Mouse (Mus musculus) embryo, embryonic 9.5 days (tissue): Measurements from ENCODE around the gene Igf1.

ENCODE experiments used
- DNase-seq: peaks from one replicate; pipeline ENCODE4 v3.0.0-alpha.2; 2017; ENCODE audit errors: extremely low spot score

Gene Igf1

DNA sequence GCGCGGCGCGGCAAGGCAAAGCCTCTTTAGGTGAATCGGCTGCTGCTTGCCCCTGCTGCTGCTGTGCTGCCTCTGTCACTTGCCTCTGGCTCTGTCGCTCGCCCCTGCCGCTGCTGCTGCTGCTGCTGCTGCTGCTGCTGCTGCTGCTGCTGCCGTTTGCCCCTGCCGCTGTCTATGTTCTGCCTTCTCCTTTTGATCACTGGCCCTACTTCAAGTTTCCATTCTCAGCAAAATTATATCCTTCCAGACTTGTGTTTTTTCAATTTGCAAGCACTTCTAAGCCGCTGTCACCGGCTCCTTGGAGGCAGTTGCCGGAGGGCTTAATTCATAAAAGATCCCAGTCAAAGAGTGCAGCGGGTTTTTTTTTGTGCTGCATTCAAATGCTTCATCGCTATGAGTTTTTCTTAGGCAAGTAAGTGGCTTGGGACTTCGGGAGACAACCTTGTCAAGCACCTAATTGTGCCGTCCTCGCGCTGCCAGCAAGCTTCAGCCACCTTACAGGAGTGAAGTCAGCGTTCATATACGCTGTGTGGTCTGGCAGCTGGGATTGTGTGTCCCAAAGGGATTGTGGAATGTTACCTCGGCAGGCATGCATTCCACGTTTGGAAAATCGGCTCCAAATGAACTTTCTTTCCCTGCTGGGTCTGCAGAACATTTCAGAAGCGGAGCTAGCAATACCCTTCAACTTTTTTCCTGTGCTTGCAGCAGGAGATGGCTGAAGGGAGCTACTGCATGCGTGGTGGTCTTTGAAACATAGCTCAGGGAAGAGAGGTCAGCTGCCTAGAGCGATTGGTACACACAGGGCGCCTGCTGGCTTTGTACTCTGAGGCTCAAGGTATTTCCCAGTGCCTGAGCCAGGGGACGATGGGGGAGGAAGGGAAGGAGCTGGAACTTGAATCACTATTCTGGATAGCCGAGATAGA, 2.4 kb downstream of the Igf1 start:
- DNase-seq = peak; percentile 65

DNA sequence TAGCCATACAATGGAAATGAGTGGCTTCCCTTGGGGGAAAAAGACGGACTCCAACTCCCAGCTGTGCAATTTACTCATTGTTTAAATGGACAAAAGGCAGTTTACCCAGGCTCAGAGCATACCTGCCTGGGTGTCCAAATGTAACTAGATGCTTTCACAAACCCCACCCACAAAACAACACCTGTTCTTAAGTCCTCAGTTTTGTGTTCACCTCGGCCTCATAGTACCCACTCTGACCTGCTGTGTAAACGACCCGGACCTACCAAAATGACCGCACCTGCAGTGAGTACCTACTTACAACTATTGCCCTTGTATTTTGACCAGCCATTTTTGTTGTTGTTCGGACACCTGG, 3.0 kb downstream of the Igf1 start:
- no peak for DNase-seq

DNA sequence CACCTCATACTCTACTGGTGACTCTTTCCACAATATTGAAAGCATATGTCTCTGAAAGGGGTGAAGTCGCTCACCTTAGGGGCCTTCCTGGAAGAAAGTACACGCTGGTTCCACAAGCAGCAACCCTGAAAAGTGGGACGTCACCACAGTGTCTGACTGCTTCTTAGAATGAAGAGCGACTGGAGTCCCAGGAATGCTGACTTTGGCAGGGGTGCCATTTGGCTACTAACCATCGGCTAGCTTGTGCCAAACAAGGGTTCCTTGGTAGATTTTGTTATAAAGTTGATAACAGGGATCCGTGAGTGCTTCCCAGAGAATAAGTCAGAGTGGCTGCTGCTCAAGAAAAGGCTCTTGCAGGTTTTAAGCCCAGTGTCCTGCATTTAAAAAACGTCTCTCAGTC, 4.8 kb downstream of the Igf1 start:
- no peak for DNase-seq

DNA sequence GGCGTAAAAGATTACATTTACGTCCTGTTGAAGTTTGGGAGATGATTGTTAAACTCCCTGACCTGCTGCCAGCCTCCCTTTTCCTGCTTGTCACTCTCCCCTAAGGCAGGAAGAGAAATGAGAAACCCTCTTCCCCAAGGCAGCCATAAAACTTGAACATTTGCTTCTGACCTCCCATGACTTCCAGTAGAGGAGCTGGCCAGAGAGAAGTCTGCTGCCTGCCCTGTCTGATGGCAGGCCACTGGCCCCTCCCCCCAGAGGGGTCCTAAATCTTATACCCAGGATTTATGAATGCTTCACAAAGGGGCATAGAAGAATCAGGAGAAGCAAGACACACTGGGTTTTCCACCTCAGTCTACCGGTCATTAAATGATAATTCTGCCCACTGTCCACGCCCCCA, 5.3 kb downstream of the Igf1 start:
- DNase-seq = peak; percentile 11

DNA sequence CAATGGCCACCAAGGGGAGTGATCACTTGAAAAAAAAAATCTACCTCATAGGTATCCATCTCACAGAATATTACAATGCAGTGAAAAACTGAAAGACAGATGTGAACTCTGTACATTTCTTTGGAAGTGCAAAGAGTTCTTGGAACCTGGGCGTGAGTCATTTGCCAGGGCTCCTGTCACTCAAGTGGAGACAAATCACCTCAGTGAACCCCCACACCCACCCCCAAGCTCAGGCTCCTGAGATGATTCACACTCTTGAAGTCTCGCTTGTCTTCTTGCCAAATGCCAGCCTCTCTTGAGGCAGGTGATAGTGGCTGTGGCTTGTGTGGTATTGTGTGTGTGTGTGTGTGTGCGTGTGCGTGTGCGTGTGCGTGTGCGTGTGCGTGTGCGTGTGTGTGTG, 7.6 kb downstream of the Igf1 start:
- no peak for DNase-seq

DNA sequence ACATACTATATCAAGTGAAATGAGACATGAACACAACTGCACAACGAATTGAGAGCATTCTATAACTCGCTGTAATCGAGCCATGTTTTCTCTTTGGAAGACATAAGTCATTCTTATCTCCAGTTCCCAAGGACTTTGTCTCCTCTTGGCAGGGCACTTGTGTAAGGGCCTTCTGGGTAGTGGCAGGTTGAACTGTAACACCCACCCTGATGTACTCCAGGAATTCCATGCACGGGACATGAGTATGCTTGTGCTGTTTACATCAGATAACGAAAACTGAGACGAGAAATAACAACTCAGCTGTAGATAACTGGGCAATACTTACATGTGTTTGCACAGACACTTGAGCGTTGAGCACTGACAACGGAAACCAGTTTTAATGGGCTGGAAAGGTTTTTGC, 8.4 kb downstream of the Igf1 start:
- no peak for DNase-seq

DNA sequence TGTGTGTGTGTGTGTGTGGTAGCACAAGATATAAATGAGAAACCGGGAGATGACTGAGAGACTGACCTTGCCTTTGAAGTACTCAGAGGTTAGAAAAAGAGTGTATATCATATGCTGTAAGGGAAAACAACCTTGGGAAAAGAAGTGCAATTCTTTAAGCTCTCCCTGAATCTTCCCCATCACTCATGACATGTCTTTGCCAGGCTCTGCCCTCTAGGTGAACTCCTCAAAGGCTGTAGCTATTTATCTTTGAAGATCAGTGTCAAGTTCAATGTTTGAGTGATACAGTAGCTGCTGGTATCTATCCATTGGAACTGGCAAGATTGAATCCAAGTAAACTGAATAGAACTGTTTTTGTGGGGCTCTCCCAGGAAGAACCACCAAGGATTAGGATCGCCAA, 9.2 kb downstream of the Igf1 start:
- peak; percentile 12 for DNase-seq

DNA sequence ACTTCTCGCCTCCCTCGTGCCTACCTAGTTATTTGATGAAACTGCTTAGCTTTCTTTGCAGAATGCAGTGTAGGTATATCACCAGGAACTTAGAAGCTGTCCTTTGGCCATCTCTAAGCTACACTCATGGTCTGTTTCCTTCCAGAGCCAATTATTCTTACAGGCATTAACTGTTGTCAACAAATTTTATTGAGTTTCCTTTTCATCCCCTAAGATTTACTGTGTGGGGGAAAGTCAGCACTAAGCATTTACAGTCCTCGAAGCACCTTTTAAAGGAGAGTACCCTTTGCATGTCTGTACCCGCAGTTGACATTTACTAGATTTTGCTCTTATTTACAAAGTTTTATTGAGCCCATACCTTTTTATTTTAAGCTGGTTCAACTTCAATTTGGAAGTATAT, 9.6 kb downstream of the Igf1 start:
- no peak for DNase-seq

DNA sequence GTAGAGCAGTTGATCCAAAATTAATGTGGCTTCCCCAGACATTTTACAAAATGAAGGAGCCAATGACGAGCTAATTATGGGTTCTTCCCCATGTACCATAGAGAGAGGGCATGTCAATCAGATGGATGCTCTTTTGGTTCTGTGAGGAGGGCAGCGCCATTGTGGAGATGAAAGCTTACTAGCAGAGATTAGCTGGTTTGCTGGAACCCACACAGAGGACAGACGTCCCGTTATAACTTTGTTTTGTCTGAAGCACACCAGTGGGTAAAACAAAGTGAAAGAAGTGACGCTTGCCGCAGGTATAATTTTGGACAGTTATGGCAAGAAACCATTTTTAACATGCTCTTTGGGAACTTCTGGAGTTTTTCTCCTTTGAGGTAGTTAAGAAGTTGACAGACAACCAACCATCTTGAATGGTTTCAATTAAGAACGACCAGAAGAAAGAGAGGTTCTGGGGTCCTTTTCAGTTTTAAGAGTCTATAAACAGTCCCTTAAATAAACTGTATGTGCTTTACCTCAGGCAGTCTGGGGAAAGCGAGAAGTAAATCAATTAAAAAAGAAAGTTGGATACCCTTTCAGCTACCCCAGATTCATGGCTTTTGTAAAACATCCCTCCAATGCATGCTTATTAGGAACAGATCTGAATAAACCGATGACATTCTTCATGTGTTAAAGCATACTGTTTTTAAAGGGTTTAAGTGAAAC, 10.4 kb downstream of the Igf1 start:
- no peak for DNase-seq

DNA sequence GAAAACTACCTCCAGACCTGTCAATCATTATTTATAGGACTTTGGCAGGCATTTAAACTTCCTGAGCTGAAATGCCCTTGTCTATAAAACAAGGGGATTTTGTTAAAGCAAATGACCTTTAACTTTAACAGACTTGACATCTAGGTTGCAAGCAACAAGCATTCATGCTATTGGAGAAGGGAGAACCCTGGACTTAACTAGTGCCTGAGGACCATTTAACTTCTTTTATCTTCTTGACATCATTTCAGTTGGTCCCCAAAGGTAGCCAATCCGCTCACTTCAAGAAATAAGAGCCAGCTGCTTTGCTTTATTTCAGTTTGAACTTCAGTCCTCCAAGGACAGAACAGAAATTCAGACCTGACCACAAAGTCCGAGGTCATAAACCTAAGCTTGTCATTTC, 11.1 kb downstream of the Igf1 start:
- DNase-seq = peak; percentile 13

DNA sequence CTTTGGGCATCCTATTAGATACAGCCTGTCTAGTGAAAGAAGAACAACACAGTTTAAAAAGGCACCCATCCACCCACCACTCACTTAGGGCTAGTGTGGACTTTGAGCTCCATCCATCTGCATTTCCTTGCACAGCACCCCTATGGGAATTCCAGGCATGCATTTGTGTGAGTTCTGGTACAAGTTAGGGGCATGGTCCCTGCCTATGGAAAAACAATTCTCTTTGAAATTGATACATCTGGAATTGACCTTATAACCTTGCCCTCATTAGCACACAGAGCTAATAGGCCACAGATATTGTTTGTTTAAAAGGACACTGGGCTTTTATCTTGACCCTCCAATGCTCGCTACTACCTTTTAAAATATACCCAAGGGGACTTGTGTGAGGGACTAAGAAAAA, 11.6 kb downstream of the Igf1 start:
- DNase-seq = peak; percentile 24

DNA sequence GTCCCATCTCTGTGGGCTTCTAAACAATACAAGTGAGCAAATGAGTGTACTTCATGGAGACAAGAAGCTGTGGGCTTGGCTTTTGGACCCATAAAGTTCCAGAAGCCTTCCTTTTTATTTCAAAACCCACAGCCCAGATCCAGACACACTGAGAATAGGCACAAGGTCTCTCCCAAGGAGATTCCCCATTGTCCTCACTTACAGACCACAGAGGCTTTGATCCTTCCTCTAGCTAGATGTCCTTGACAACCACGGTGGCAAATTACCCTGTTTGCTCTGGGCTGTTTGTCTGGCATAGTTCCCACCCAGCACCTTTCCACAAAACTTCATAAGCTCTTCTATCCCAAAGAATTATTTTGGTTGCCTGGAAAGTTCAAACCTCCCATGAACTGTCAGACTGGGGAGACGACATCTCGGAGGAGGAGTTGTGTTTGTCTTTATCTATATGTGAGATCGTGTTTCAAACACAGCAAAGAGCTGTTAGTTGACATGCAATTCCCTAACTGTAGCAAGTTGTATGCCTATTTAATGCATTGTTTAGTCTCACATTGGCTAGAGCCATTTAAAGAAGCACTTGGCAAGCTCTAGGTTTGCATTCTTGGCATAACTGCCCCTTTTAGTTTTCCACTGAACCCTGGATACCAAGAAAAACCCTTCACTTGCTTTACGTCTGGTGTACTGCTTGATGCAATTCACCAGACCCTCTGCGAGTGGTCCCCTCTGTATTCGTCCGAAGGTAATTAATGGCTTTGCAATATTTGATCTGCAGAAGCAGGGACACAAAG, 14.0 kb downstream of the Igf1 start:
- DNase-seq = no peak

DNA sequence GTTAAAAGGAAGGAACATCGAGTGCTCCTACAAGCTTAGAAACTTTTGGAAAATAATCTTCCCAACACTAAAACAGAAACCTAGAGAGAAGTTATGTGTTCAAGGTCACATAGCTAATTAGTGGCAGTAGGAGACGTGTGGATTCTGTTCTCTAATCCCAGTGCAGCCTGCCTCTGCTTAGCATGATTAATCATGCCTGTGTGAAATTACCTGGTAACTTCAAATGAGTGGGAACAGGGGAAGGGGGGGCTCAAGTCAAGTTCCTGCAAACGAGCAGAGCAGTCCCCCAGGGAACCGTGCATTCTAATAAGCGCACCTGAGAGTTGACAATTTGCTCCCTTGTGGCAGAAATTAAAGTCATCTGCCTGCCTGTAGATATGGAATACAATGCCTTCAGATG, 14.8 kb downstream of the Igf1 start:
- no peak for DNase-seq

DNA sequence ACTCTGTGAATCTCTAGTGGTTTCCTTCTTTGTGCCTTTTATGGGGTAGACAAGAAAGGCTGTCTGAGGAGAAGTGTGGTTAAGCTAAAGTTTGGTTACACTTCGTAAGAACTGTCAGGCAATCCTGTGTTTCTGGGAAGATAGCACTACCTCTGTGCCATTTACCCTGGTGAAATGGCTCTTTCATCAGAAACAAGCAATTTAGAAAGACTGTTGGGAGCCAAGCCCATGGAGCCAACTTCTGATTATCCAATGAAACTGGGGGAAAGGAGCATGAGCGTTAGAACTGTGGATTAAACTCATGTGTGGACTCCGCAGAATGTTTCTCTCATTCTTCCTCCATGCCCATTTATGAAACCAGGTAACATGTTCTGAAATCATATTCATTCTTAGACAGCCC, 15.5 kb downstream of the Igf1 start:
- DNase-seq = no peak

DNA sequence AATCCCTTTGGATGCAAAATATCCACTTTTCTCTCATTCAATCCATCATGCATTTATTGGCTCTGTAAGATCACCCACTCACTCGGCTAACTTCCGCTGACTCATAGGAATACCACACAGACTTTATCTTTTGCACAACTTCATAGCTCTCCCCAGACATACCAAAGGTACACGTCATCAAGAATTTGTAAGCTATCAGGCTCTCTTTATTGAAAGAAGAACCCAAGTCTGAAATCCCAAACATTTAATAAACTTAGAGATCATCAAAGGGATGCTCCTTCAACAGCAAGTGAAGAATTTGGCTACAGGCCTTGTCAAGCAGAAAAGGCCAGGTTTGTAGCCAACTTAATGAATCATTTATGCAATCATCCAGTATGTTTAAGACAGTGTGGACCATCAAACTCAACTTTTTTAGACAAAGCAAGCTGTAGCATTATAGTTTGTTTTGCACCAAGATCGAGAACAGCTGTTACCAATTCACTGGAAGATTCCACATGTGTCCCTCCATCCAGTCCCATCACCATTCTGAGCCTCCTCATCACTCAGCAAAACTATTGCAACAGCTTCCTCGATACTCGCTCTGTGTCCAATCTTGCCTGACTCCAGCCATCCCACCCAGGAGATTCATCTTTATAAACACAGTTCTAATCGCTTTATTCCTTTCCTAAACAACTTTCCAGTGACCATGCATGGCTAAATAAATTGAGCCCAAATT, 22.2 kb downstream of the Igf1 start:
- DNase-seq = no peak

DNA sequence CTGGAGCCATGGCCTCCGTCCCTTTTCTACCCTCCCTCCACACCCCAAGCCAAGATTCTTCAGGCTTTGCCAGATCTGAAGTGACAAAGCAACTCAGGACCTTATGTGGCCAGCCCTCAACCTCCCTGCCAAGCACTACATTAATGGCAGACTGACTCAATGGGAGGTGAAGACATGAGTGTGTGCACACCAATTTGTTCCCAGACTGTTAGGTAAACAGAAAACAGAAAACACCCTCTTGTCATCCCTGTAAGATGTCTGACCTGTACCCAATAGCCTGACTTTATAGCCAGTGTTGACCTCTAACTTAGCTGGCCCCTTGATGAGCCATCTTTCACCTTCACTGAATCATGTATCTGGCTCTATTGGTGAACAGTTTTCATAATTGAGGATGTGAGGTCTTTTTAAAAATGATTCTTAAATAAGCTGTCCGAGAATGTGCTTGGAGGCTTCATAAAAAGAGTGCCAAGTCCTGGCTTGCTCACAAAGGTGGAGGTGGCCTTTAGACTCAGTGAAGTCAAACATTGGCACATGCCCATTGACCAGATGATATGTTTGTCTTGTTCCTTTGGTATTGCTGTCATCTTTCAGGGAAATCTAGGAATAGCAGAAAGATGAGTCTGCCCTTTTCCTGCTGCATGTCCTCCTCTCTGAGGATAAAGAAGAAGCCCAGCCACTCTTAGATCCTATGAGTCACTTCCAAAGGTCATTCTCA, 27.4 kb downstream of the Igf1 start:
- no peak for DNase-seq

DNA sequence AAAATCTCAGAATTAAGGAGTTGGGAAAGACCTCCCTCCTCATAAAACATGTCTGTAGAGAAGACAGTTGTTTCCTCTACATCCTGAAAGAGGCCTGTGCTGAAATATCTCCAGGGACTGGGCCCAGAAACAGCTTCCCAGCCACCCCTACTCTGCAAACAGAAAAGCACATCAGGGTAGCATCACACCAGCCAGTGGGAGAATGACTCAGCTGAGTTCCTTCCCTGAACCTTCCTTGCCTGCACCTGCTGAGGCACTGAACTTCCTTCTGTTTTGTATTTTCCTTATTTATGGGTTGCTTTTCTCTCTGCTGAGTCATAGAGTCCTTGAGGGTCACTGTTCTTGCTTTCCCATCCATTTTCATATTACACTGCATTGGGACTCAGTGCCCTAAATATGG, 31.8 kb downstream of the Igf1 start:
- no peak for DNase-seq

DNA sequence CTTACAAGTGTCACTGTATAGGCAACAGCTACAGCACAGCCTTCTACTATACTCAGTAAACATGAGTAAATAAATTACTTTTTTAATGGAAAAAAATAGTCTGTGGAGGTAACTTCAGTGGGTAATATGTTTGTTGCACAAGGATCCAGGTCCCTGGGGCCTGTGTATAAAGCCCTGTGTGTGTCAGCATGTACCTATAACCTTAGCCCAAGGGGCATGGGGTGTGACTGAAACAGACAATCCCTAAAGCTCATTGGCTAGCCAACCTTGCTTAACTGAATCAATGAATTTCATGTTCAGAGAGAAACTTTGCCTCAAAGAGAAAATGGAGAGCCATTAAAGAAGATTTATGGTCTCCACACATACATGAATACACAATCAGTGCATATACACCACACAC, 34.2 kb downstream of the Igf1 start:
- no peak for DNase-seq

DNA sequence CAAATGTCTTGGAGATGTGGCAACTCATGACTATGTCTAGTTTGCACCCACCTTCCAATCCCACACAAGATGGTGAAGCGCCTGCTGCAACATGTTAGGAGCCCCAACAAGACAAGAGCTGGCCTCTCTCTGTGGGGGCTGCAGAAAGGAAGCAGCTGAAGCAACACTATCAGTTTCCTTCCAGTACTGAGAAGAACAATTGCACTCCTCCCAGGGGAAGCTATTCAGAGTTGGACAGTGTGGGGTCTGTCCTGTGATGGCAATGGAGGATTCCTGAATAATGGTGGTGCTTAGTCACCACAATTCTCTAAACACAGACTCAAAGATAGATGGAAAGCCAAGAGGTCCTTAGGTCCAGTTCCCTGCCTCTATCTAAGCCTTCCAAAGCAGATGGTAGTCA, 35.2 kb downstream of the Igf1 start:
- DNase-seq = no peak

DNA sequence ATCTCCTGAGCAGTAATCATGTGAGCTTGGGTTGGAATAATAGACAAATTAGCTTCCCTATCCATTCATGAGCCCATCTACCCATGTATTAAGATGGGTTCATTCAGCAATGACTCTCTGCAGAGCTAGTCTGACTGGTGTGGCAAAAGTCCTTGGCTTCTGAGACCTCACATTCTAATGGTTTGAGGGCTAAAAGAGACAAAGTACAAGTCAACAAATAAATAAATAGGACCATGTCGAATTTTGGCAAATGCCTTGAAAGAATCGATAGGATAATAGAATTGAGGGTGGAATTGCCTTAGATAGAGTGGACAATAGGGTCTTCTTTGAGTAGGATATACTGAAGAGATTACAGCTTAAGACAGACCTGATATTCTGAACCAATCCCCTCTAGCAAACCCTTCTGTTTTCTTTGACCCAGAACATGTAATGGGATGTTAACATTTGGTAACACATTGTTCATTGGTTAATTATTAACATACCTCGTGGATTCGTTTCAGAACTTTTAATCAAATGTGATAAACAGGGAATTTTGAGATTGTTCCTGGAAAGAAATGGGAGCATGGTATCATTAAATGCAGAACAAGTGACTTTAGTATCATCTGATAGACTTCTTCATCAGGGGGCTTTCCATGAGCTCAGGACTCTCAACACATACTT, 36.5 kb downstream of the Igf1 start:
- no peak for DNase-seq

DNA sequence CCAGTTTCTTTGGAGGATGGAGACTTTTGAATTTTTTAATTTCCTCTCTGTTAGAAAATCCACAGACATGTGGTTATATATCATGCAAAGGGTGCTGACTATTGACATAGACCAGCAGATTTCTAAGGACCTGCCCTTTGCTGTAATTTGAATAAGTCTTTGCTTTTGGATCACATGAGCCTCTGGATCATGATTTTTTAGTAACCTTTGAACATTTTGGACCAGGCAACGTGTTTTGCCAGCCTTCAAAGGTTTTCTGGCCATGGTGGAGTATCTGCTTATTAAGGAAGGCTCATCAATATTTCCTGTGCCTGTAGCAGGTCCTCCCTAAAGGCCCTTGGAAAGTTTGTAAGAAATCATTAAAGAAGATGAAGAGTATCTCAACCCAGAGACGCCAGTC, 37.3 kb downstream of the Igf1 start:
- no peak for DNase-seq
